Mouse (Mus musculus): Measurements from ENCODE around the gene Klk1b5.

- TF ChIP-seq CTCF (IDR thresholded peaks at IDR 0.05; ENCODE audit: low read depth) (no peak), EP300 (IDR thresholded peaks at IDR 0.05; ENCODE audit: low read depth) (no peak)
Measured at GRCm38 (mm10) chr7:44240712-44241111, 25.0 kb downstream of the Klk1b5 start.

Data from liver, postnatal 0 days (tissue).